Mouse (Mus musculus) cerebellum, adult 2 months (tissue): ENCODE data around the gene Adh6b. TPM values are rescaled to one million over a fixed set of nuclear protein-coding genes. Genes with fewer than 3 reads are reported as not detected.
"Not testable (repeated sequence)": the region's sequence is repeated elsewhere in the genome, so short reads cannot be mapped to it uniquely, and the experiment has no call there.

Source experiments
- DNase-seq, 2 experiments: peaks; one replicate each; pipeline ENCODE4 v3.0.0; 2021
- H3K27ac ChIP-seq: fragments of 200-500 bp; 2 replicates; pipeline ENCODE4 v1.5.1; 2012; ENCODE audit warnings: low read length, control low read depth, inconsistent platforms; ENCODE audit not compliant: insufficient read depth
- H3K27me3 ChIP-seq: fragments of 200-500 bp; 2 replicates; pipeline ENCODE4 v1.6.1; 2012; ENCODE audit warnings: inconsistent platforms, mild to moderate bottlenecking, low read length, moderate library complexity; ENCODE audit not compliant: control insufficient read depth, insufficient read depth
- H3K4me1 ChIP-seq: fragments of 200-500 bp; 2 replicates; pipeline ENCODE4 v1.6.1; 2011; ENCODE audit warnings: low read length; ENCODE audit not compliant: control insufficient read depth, insufficient read depth
- H3K4me3 ChIP-seq: fragments of 200-500 bp; replicated peaks from 2 replicates; pipeline ENCODE3; 2011; ENCODE audit warnings: mild to moderate bottlenecking, low read depth, low read length, control low read depth; ENCODE audit not compliant: insufficient read depth
- CTCF ChIP-seq: fragments of 200-500 bp; IDR thresholded peaks from 2 replicates; pipeline ENCODE4 v1.5.1; 2011; ENCODE audit warnings: low read depth, mild to moderate bottlenecking, control low read depth, low read length, moderate library complexity, borderline replicate concordance; ENCODE audit not compliant: insufficient read depth
- POLR2A ChIP-seq: fragments of 200-500 bp; IDR thresholded peaks from 2 replicates; pipeline ENCODE4 v1.6.1; 2011; ENCODE audit warnings: low read length, control low read depth, borderline replicate concordance; ENCODE audit not compliant: insufficient read depth
- WGBS: fragments of 180-500 bp; shearing (Covaris S2); methylation state at CpG from one replicate; pipeline ENCODE4 v1.1.7; 2018; 5-methylcytosine and 5-hydroxymethylcytosine counted together
- polyA plus RNA-seq: library from polyadenylated mRNA; depleted of rRNA; stranded (reverse); fragments of >200 nt; gene quantifications from 2 replicates; pipeline ENCODE4 v1.2.3, GENCODE M21; 2012

The Adh6b gene
- polyA plus RNA-seq, 1 experiment: not detected

GRCm38 (mm10) chr3:138336104-138336754 is 5.3 kb upstream of the Adh6b start:
- H3K4me1 ChIP-seq: no peaks in the 10 kb centered on the region
- no peak overlapping the region for H3K27ac ChIP-seq
- H3K27me3 ChIP-seq: no peaks in the 10 kb centered on the region
- no peak for DNase-seq
- TF ChIP-seq CTCF: no peak
- no peak for TF ChIP-seq POLR2A
- no peak overlapping the region for H3K4me3 ChIP-seq
- 75% methylated on average over 3 of the region's 3 CpGs for WGBS

DNA sequence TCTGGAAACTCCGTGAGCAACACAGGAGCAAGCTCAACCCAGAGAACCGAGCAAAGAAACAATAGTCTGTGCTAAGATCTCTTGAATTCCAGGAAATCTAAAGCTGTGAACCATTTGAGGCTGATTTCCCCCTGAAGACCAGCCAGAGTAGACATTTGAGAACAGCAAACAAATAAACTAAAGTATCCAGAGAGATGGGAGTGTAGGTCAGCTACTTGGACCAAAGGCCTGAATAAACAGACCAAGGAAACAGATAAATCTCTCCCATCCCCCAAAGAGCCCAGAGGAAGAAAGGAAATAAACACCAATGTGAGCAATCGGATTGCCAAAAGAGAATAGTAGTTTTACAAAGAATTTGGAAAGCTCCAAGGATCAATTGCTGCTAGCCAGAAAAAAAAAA is 5.5 kb downstream of the Adh6b start:
- Histone ChIP-seq H3K4me1 (no peaks in the 10 kb centered on the region), H3K4me3 (no peak overlapping the region), H3K27ac (no peak overlapping the region), H3K27me3 (no peaks in the 10 kb centered on the region)
- TF ChIP-seq POLR2A (no peak), CTCF (no peak)
- DNase-seq: no peak
- WGBS: 87% methylated on average over 3 of the region's 3 CpGs

DNA sequence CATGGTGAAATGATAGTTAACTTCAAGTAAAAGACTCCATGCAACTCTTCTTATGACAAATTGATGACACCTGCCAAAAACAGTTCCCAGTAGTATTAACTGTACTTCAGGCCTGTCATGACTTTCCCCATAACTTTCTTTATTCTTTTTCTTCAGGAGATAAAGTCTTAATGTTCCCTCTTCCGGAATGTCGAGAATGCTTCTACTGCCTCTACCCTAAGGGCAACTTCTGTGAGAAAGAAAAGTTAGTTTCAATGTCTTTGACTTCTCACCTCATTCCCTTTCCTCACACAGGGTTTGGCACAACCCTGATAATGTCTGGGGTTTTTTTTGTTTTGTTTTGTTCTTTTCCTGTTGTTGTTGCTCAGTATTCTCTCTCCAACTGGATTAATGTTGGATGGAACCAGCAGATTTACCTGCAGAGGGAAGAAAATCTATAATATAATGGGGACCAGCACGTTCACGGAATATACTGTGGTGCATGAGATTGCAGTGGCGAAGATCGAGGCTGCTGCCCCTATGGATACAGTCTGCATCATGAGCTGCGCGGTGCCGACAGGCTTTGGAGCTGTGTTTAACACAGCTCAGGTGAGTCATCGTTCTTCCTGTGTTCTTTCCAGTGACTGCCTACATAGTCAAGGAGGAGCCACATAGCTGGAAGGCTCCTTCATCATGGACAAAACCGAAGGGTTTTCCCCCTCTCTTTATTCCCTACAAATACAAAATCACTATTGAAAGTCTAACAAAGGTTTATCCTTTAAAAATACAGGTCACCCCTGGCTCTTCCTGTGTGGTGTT is 10.6 kb downstream of the Adh6b start:
- no peaks in the 10 kb centered on the region for H3K27me3 ChIP-seq
- no peak overlapping the region for H3K27ac ChIP-seq
- WGBS: 95% methylated on average over 11 of the region's 11 CpGs
- no peak for TF ChIP-seq POLR2A
- no peak for TF ChIP-seq CTCF
- no peaks in the 10 kb centered on the region for H3K4me1 ChIP-seq
- H3K4me3 ChIP-seq: no peak overlapping the region
- no peak for DNase-seq

GRCm38 (mm10) chr3:138358856-138359255 is 17.3 kb downstream of the Adh6b start:
- TF ChIP-seq POLR2A: no peak
- no peak for TF ChIP-seq CTCF
- Histone ChIP-seq H3K4me1 (no peaks in the 10 kb centered on the region), H3K27me3 (no peaks in the 10 kb centered on the region), H3K27ac (no peak overlapping the region), H3K4me3 (no peak overlapping the region)
- 92% methylated on average over 7 of the region's 7 CpGs for WGBS
- DNase-seq: no peak

GRCm38 (mm10) chr3:138360721-138361120 is 19.1 kb downstream of the Adh6b start:
- Histone ChIP-seq H3K4me3 (no peak overlapping the region), H3K4me1 (no peaks in the 10 kb centered on the region), H3K27ac (no peak overlapping the region), H3K27me3 (no peaks in the 10 kb centered on the region)
- no peak for DNase-seq
- TF ChIP-seq CTCF (no peak), POLR2A (no peak)
- 80% methylated on average over 4 of the region's 4 CpGs for WGBS

DNA sequence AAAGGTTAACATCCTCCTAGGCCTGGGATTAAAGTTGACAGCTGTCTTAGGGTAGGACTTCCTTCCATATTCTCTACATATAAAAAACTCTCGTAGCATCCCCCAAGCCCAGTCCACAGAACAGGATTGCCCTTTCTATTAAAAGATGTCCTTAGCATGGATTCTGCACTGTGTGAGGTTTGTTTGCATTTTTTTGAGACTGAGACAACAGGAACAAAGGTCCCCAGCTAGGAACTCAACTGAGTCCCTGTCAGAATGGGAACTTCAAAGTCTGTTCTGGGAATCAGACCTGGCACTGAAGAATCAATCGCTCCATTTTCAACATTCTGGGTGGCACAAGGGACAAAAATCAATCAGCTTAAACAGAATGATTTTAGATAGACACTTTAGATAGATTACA is 21.3 kb downstream of the Adh6b start:
- no peaks in the 10 kb centered on the region for H3K4me1 ChIP-seq
- no peak overlapping the region for H3K4me3 ChIP-seq
- H3K27ac ChIP-seq: no peak overlapping the region
- 75% methylated on average over 2 of the region's 2 CpGs for WGBS
- H3K27me3 ChIP-seq: no peaks in the 10 kb centered on the region; the same call in 1 of the 2 replicates
- no peak for DNase-seq
- TF ChIP-seq CTCF (no peak), POLR2A (no peak)

- TF ChIP-seq POLR2A (no peak), CTCF (no peak)
- no peaks in the 10 kb centered on the region for H3K4me1 ChIP-seq
- H3K27me3 ChIP-seq: no peaks in the 10 kb centered on the region; the same call in 1 of the 2 replicates
- 88% methylated on average over 2 of the region's 2 CpGs for WGBS
- no peak overlapping the region for H3K27ac ChIP-seq
- DNase-seq: no peak
- no peak overlapping the region for H3K4me3 ChIP-seq
These were observed 24.6 kb downstream of the Adh6b start for GRCm38 (mm10) chr3:138366181-138366580.

DNA sequence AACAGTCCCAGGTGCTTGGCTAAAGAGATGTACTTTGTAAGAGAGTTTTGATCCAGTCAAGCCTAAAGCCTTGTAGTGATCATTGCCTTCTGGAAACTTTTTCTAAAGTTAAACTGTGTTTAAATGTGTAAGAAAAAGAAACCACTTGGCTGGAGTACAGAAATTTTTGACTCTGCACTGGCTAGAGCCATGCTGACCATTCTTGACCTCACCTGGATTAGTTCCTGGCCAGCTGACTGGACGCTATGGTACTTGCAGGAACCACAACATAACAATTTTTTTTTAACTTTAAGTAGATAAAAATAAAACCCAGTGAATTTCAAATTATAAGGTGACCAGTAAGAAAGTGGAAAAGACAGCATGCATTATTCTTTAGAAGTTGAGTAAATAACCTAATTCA is 28.0 kb downstream of the Adh6b start:
- H3K27ac ChIP-seq: no peak overlapping the region
- TF ChIP-seq POLR2A: no peak
- TF ChIP-seq CTCF: no peak
- no peak for DNase-seq
- H3K27me3 ChIP-seq: no peaks in the 10 kb centered on the region; the same call in 1 of the 2 replicates
- no peaks in the 10 kb centered on the region for H3K4me1 ChIP-seq
- WGBS: 88% methylated on average over 1 of the region's 1 CpGs
- no peak overlapping the region for H3K4me3 ChIP-seq

GRCm38 (mm10) chr3:138370289-138370688 is 28.7 kb downstream of the Adh6b start:
- not testable (repeated sequence) for DNase-seq, H3K27me3 ChIP-seq, H3K4me1 ChIP-seq, H3K4me3 ChIP-seq, H3K27ac ChIP-seq
- 79% methylated on average over 4 of the region's 4 CpGs for WGBS
